Comparison of ENCODE assay signal across 18 mouse cellular contexts in genomic region chr7:117285985-117286384, GRCm38 (mm10).
DNase-seq lines count a peak whose midpoint lies in the region; ATAC-seq and TF ChIP-seq lines count a peak whose summit lies in the region.
"Had no signal": no experiment of that assay in that cellular context is flagged by ENCODE, and none has a peak within 500 bp of the region (broad histone marks: within the 10 kb centered on the region; RNA-seq: fewer than 3 reads in every experiment).

No protein-coding gene starts in this region.

- intact Hi-C loops in heart, adult 2 months (cut with DNase I) = no loop called here

- TF ChIP-seq EP300 in liver, postnatal 0 days (IDR thresholded peaks at IDR 0.05; ENCODE audit: low read depth) = no peak
- no peak for TF ChIP-seq EP300 in heart, adult 2 months (IDR thresholded peaks at IDR 0.05; ENCODE audit: insufficient read depth, low read depth, low read length)

- no peak overlapping the region for H3K4me3 ChIP-seq in liver, embryonic 16.5 days (ENCODE audit: low read depth, low read length)
- H3K4me3 ChIP-seq in liver, postnatal 0 days (ENCODE audit: low read depth, low read length) = no peak overlapping the region
- H3K4me3 ChIP-seq in stomach, embryonic 16.5 days (replicated peaks; ENCODE audit: low read length) = no peak overlapping the region
- H3K4me3 ChIP-seq in forebrain, embryonic 12.5 days (replicated peaks) = no peak overlapping the region
- H3K4me3 ChIP-seq in heart, adult 2 months = no peak overlapping the region
- H3K4me3 ChIP-seq: embryonic facial prominence, embryonic 12.5 days; heart, embryonic 13.5 days; midbrain, embryonic 13.5 days; neural tube, embryonic 13.5 days had no signal

- no peaks in the 10 kb centered on the region for H3K9me3 ChIP-seq in liver, embryonic 16.5 days (replicated peaks; ENCODE audit: control insufficient read depth, low read length)
- H3K9me3 ChIP-seq in liver, postnatal 0 days (ENCODE audit: low read length) = peaks cover 4% of the 10 kb centered on the region; the same call in 1 of the 2 replicates
- no peaks in the 10 kb centered on the region for H3K9me3 ChIP-seq in stomach, embryonic 16.5 days (replicated peaks; ENCODE audit: control insufficient read depth, low read length)
- no peaks in the 10 kb centered on the region for H3K9me3 ChIP-seq in forebrain, embryonic 12.5 days
- H3K9me3 ChIP-seq: embryonic facial prominence, embryonic 12.5 days; heart, embryonic 13.5 days; midbrain, embryonic 13.5 days; neural tube, embryonic 13.5 days had no signal

- H3K27ac ChIP-seq in liver, embryonic 16.5 days (ENCODE audit: low read length) = no peak overlapping the region
- no peak overlapping the region for H3K27ac ChIP-seq in liver, postnatal 0 days (ENCODE audit: low read depth)
- no peak overlapping the region for H3K27ac ChIP-seq in stomach, embryonic 16.5 days (ENCODE audit: low read length)
- H3K27ac ChIP-seq in forebrain, embryonic 12.5 days = no peak overlapping the region
- no peak overlapping the region for H3K27ac ChIP-seq in heart, adult 2 months
- H3K27ac ChIP-seq: embryonic facial prominence, embryonic 12.5 days; heart, embryonic 13.5 days; hindbrain, embryonic 14.5 days; kidney, postnatal 0 days; midbrain, embryonic 13.5 days; neural tube, embryonic 13.5 days had no signal

- no peak for DNase-seq in liver
- no peak for DNase-seq in liver, postnatal 0 days
- peak; percentile 36 for DNase-seq in lung, postnatal 10 days
- DNase-seq in heart, adult 2 months = no peak
- DNase-seq: adrenal gland, adult 8-10 months; cerebellum, adult 8-10 months; heart, postnatal 36 days; kidney, adult 18-20 months; thymus, adult 2 months had no signal

- no peaks in the 10 kb centered on the region for H3K36me3 ChIP-seq in liver, embryonic 16.5 days (ENCODE audit: control insufficient read depth, insufficient read depth)
- H3K36me3 ChIP-seq in liver, postnatal 0 days (replicated peaks; ENCODE audit: insufficient read depth, low read length) = no peaks in the 10 kb centered on the region
- no peaks in the 10 kb centered on the region for H3K36me3 ChIP-seq in stomach, embryonic 16.5 days (ENCODE audit: control insufficient read depth, insufficient read depth, low read length)
- no peaks in the 10 kb centered on the region for H3K36me3 ChIP-seq in forebrain, embryonic 12.5 days (replicated peaks)
- H3K36me3 ChIP-seq in heart, adult 2 months (ENCODE audit: control insufficient read depth, insufficient read depth, low read length) = no peaks in the 10 kb centered on the region
- H3K36me3 ChIP-seq: embryonic facial prominence, embryonic 12.5 days; heart, embryonic 13.5 days; midbrain, embryonic 13.5 days; neural tube, embryonic 13.5 days had no signal

- 49% methylated on average over 5 of the region's 5 CpGs for WGBS in liver, embryonic 16.5 days (ENCODE audit: insufficient replicate concordance)
- 56% methylated on average over 5 of the region's 5 CpGs for WGBS in liver, postnatal 0 days (ENCODE audit: insufficient replicate concordance)
- WGBS in stomach, embryonic 16.5 days = 47% methylated on average over 5 of the region's 5 CpGs
- 89% methylated on average over 5 of the region's 5 CpGs for WGBS in forebrain, embryonic 12.5 days
- WGBS in heart, adult 2 months = 70% methylated on average over 5 of the region's 5 CpGs

- no peak overlapping the region for H3K4me2 ChIP-seq in liver, embryonic 16.5 days (ENCODE audit: low read depth, low read length)
- no peak overlapping the region for H3K4me2 ChIP-seq in liver, postnatal 0 days (ENCODE audit: low read depth, low read length)
- no peak overlapping the region for H3K4me2 ChIP-seq in stomach, embryonic 16.5 days (ENCODE audit: low read depth, low read length)
- no peak overlapping the region for H3K4me2 ChIP-seq in forebrain, embryonic 12.5 days
- H3K4me2 ChIP-seq: embryonic facial prominence, embryonic 12.5 days; heart, embryonic 13.5 days; hindbrain, embryonic 14.5 days; midbrain, embryonic 13.5 days; neural tube, embryonic 13.5 days had no signal

- H3K27me3 ChIP-seq in liver, embryonic 16.5 days (ENCODE audit: control insufficient read depth, insufficient read depth, low read depth, low read length) = peaks cover 25% of the 10 kb centered on the region
- H3K27me3 ChIP-seq in liver, postnatal 0 days (ENCODE audit: insufficient read depth, low read length) = peaks cover 37% of the 10 kb centered on the region
- no peaks in the 10 kb centered on the region for H3K27me3 ChIP-seq in stomach, embryonic 16.5 days (ENCODE audit: control insufficient read depth, insufficient read depth, low read length)
- no peaks in the 10 kb centered on the region for H3K27me3 ChIP-seq in forebrain, embryonic 12.5 days
- no peaks in the 10 kb centered on the region for H3K27me3 ChIP-seq in heart, adult 2 months (ENCODE audit: control insufficient read depth, insufficient read depth, low read length)
- H3K27me3 ChIP-seq: embryonic facial prominence, embryonic 12.5 days; heart, embryonic 13.5 days; midbrain, embryonic 13.5 days; neural tube, embryonic 13.5 days had no signal

- ATAC-seq in liver, embryonic 16.5 days (ENCODE audit: low read depth) = peak; percentile 45
- ATAC-seq in liver, postnatal 0 days = peak; percentile 74
- ATAC-seq in stomach, embryonic 16.5 days (ENCODE audit: insufficient read depth, low FRiP score) = peak; percentile 86
- no peak for ATAC-seq in forebrain, embryonic 12.5 days (ENCODE audit: low FRiP score)
- ATAC-seq: midbrain, embryonic 13.5 days had no signal

- H3K9ac ChIP-seq in liver, embryonic 16.5 days (ENCODE audit: low read depth, low read length) = no peak overlapping the region
- no peak overlapping the region for H3K9ac ChIP-seq in liver, postnatal 0 days (replicated peaks)
- H3K9ac ChIP-seq in stomach, embryonic 16.5 days (ENCODE audit: low read length) = no peak overlapping the region
- H3K9ac ChIP-seq in forebrain, embryonic 12.5 days = no peak overlapping the region
- no peak overlapping the region for H3K9ac ChIP-seq in heart, adult 2 months (ENCODE audit: low read depth, low read length)
- H3K9ac ChIP-seq: embryonic facial prominence, embryonic 12.5 days; heart, embryonic 13.5 days; hindbrain, embryonic 14.5 days; midbrain, embryonic 13.5 days; neural tube, embryonic 13.5 days had no signal

- TF ChIP-seq CTCF in liver, postnatal 0 days (IDR thresholded peaks at IDR 0.05; ENCODE audit: low read depth) = no peak
- no peak for TF ChIP-seq CTCF in heart, adult 2 months (IDR thresholded peaks at IDR 0.05)

- TF ChIP-seq POLR2A in heart, adult 2 months (IDR thresholded peaks at IDR 0.05; ENCODE audit: insufficient read depth, low read depth, low read length) = no peak

- H3K79me2 ChIP-seq in heart, adult 2 months (replicated peaks; ENCODE audit: control insufficient read depth, insufficient read depth, low read length) = no peaks in the 10 kb centered on the region

- H3K4me1 ChIP-seq in liver, embryonic 16.5 days (ENCODE audit: control insufficient read depth, low read depth, low read length) = no peaks in the 10 kb centered on the region
- no peaks in the 10 kb centered on the region for H3K4me1 ChIP-seq in liver, postnatal 0 days (ENCODE audit: insufficient read depth)
- no peaks in the 10 kb centered on the region for H3K4me1 ChIP-seq in stomach, embryonic 16.5 days (ENCODE audit: control insufficient read depth, insufficient read depth, low read length)
- no peaks in the 10 kb centered on the region for H3K4me1 ChIP-seq in forebrain, embryonic 12.5 days
- no peaks in the 10 kb centered on the region for H3K4me1 ChIP-seq in heart, adult 2 months (ENCODE audit: control insufficient read depth, insufficient read depth, low read length)
- H3K4me1 ChIP-seq: embryonic facial prominence, embryonic 12.5 days; heart, embryonic 13.5 days; midbrain, embryonic 13.5 days; neural tube, embryonic 13.5 days had no signal
